Mouse (Mus musculus): Measurements from ENCODE around the gene Ppcdc.

- no peak for TF ChIP-seq CTCF (conservative IDR thresholded peaks at IDR 0.05; ENCODE audit: insufficient read depth, insufficient read length, low read depth, low read length)
- TF ChIP-seq POLR2A (IDR thresholded peaks at IDR 0.05; ENCODE audit: low read depth, low read length) = no peak
Measured at GRCm38 (mm10) chr9:57420321-57421120, 19.4 kb downstream of the Ppcdc start.
